20 mouse cellular contexts compared by ENCODE assay signal in the genomic region with DNA sequence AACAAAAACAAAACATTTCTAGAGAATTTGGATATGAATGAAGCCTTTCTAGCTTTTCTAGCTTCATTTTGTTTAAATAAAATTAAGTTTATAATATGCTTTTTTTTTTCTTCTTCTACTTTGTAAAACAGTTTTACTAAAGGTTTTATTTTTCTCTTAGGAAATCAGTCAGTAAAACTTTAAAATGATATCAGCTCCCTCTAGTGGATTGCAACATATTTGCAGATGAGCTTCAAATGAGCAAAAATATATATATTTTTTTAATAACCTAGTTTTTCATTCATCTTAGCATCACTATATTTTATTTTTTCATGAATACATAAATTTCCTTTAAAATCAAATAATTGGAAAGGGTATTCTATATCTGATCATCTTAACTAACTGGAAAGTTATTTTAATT.
DNase-seq lines count a peak whose midpoint lies in the region; ATAC-seq lines count a peak whose summit lies in the region.
"Had no signal": no experiment of that assay in that cellular context is flagged by ENCODE, and none has a peak within 500 bp of the region (broad histone marks: within the 10 kb centered on the region; RNA-seq: fewer than 3 reads in every experiment).

No protein-coding gene starts in this region.

- DNase-seq in hindbrain, embryonic 14.5 days (ENCODE audit: low spot score): peak; percentile 62
- peak; percentile 56 for DNase-seq in midbrain, embryonic 14.5 days
- peak; percentile 12 for DNase-seq in MEL-GATA-1-ER (ENCODE audit: extremely low read depth, low read depth)
- DNase-seq in embryonic facial prominence, embryonic 14.5 days (ENCODE audit: low spot score): peak; percentile 3
- DNase-seq in heart, postnatal 10 days: no peak
- DNase-seq in neural tube, embryonic 10.5 days (ENCODE audit: extremely low spot score, low spot score): no peak
- DNase-seq: adrenal gland, postnatal 36 days; cerebellum, adult 9-11 months; gastrocnemius, postnatal 25 days; heart, postnatal 36 days; kidney, adult 8-10 months; layer of hippocampus, postnatal 36 days; lung, postnatal 10 days had no signal

- no peak overlapping the region for H3K27ac ChIP-seq in hindbrain, embryonic 14.5 days
- H3K27ac ChIP-seq in hindbrain, embryonic 12.5 days: no peak overlapping the region
- no peak overlapping the region for H3K27ac ChIP-seq in midbrain, embryonic 14.5 days (replicated peaks; ENCODE audit: low read depth, low read length)
- no peak overlapping the region for H3K27ac ChIP-seq in midbrain, embryonic 15.5 days
- H3K27ac ChIP-seq in embryonic facial prominence, embryonic 14.5 days (replicated peaks; ENCODE audit: low read depth, low read length): no peak overlapping the region
- H3K27ac ChIP-seq: limb, embryonic 10.5 days; liver, embryonic 12.5 days had no signal

- H3K9me3 ChIP-seq in hindbrain, embryonic 14.5 days (ENCODE audit: control insufficient read depth, low read length): no peaks in the 10 kb centered on the region
- no peaks in the 10 kb centered on the region for H3K9me3 ChIP-seq in hindbrain, embryonic 12.5 days (replicated peaks)
- H3K9me3 ChIP-seq in midbrain, embryonic 14.5 days (ENCODE audit: control insufficient read depth, low read length): no peaks in the 10 kb centered on the region
- no peaks in the 10 kb centered on the region for H3K9me3 ChIP-seq in midbrain, embryonic 15.5 days
- H3K9me3 ChIP-seq in embryonic facial prominence, embryonic 14.5 days (ENCODE audit: control insufficient read depth, low read length): no peaks in the 10 kb centered on the region
- H3K9me3 ChIP-seq: limb, embryonic 10.5 days; liver, embryonic 12.5 days; megakaryocyte, embryonic 14.5 days had no signal

- H3K4me3 ChIP-seq in hindbrain, embryonic 14.5 days (replicated peaks; ENCODE audit: low read length): no peak overlapping the region
- no peak overlapping the region for H3K4me3 ChIP-seq in hindbrain, embryonic 12.5 days
- no peak overlapping the region for H3K4me3 ChIP-seq in midbrain, embryonic 14.5 days (replicated peaks; ENCODE audit: low read depth, low read length)
- H3K4me3 ChIP-seq in midbrain, embryonic 15.5 days: no peak overlapping the region
- H3K4me3 ChIP-seq in embryonic facial prominence, embryonic 14.5 days (ENCODE audit: low read depth, low read length): no peak overlapping the region
- H3K4me3 ChIP-seq: limb, embryonic 10.5 days; liver, embryonic 12.5 days; megakaryocyte, embryonic 14.5 days had no signal

- no peaks in the 10 kb centered on the region for H3K36me3 ChIP-seq in hindbrain, embryonic 14.5 days (replicated peaks; ENCODE audit: control insufficient read depth, insufficient read depth)
- no peaks in the 10 kb centered on the region for H3K36me3 ChIP-seq in hindbrain, embryonic 12.5 days
- H3K36me3 ChIP-seq in midbrain, embryonic 14.5 days (ENCODE audit: control insufficient read depth, insufficient read depth, low read length): no peaks in the 10 kb centered on the region
- H3K36me3 ChIP-seq in midbrain, embryonic 15.5 days (replicated peaks): no peaks in the 10 kb centered on the region
- no peaks in the 10 kb centered on the region for H3K36me3 ChIP-seq in embryonic facial prominence, embryonic 14.5 days (ENCODE audit: control insufficient read depth, insufficient read depth, low read length)
- H3K36me3 ChIP-seq: limb, embryonic 10.5 days; liver, embryonic 12.5 days had no signal

- no peak for ATAC-seq in hindbrain, embryonic 14.5 days (ENCODE audit: low FRiP score)
- ATAC-seq in hindbrain, embryonic 12.5 days (ENCODE audit: low FRiP score): no peak
- no peak for ATAC-seq in midbrain, embryonic 14.5 days (ENCODE audit: low FRiP score, low TSS enrichment)
- no peak for ATAC-seq in midbrain, embryonic 15.5 days (replicated peaks)
- ATAC-seq in embryonic facial prominence, embryonic 14.5 days (ENCODE audit: low read depth): no peak
- ATAC-seq: liver, embryonic 12.5 days had no signal

- H3K9ac ChIP-seq in hindbrain, embryonic 14.5 days: no peak overlapping the region
- no peak overlapping the region for H3K9ac ChIP-seq in hindbrain, embryonic 12.5 days
- no peak overlapping the region for H3K9ac ChIP-seq in midbrain, embryonic 14.5 days (replicated peaks; ENCODE audit: low read length)
- no peak overlapping the region for H3K9ac ChIP-seq in midbrain, embryonic 15.5 days
- H3K9ac ChIP-seq in embryonic facial prominence, embryonic 14.5 days (ENCODE audit: low read depth, low read length): no peak overlapping the region
- H3K9ac ChIP-seq: liver, embryonic 12.5 days had no signal

- no peaks in the 10 kb centered on the region for H3K27me3 ChIP-seq in hindbrain, embryonic 14.5 days (ENCODE audit: control insufficient read depth, insufficient read depth, low read length)
- H3K27me3 ChIP-seq in hindbrain, embryonic 12.5 days: no peaks in the 10 kb centered on the region
- no peaks in the 10 kb centered on the region for H3K27me3 ChIP-seq in midbrain, embryonic 14.5 days (ENCODE audit: control insufficient read depth, insufficient read depth, low read length)
- no peaks in the 10 kb centered on the region for H3K27me3 ChIP-seq in midbrain, embryonic 15.5 days (replicated peaks)
- H3K27me3 ChIP-seq in embryonic facial prominence, embryonic 14.5 days (replicated peaks; ENCODE audit: control insufficient read depth, insufficient read depth, low read length): no peaks in the 10 kb centered on the region
- H3K27me3 ChIP-seq: CH12.LX; liver, embryonic 12.5 days; megakaryocyte, embryonic 14.5 days had no signal

- intact Hi-C loops in heart, postnatal 10 days (cut with DNase I): no loop called here

- no peaks in the 10 kb centered on the region for H3K4me1 ChIP-seq in hindbrain, embryonic 14.5 days (replicated peaks; ENCODE audit: control insufficient read depth, insufficient read depth, low read length)
- no peaks in the 10 kb centered on the region for H3K4me1 ChIP-seq in hindbrain, embryonic 12.5 days
- no peaks in the 10 kb centered on the region for H3K4me1 ChIP-seq in midbrain, embryonic 14.5 days (ENCODE audit: control insufficient read depth, insufficient read depth, low read length)
- no peaks in the 10 kb centered on the region for H3K4me1 ChIP-seq in midbrain, embryonic 15.5 days
- H3K4me1 ChIP-seq in embryonic facial prominence, embryonic 14.5 days (ENCODE audit: control insufficient read depth, insufficient read depth, low read length): no peaks in the 10 kb centered on the region
- H3K4me1 ChIP-seq: limb, embryonic 10.5 days; liver, embryonic 12.5 days; megakaryocyte, embryonic 14.5 days had no signal

- no peak overlapping the region for H3K4me2 ChIP-seq in hindbrain, embryonic 14.5 days (replicated peaks)
- H3K4me2 ChIP-seq in hindbrain, embryonic 12.5 days (replicated peaks): no peak overlapping the region
- H3K4me2 ChIP-seq in midbrain, embryonic 14.5 days (ENCODE audit: low read length): no peak overlapping the region
- H3K4me2 ChIP-seq in midbrain, embryonic 15.5 days: no peak overlapping the region
- no peak overlapping the region for H3K4me2 ChIP-seq in embryonic facial prominence, embryonic 14.5 days (ENCODE audit: low read depth, low read length)
- H3K4me2 ChIP-seq: heart, embryonic 11.5 days; liver, embryonic 12.5 days had no signal

Comparison
In these comparisons a context has a peak if more than half of its experiments do, and no peak if none do; other contexts are left out.
1. DNase-seq: peak in hindbrain, embryonic 14.5 days (single experiment), midbrain, embryonic 14.5 days (single experiment), MEL-GATA-1-ER (single experiment) and embryonic facial prominence, embryonic 14.5 days (single experiment); none in heart, postnatal 10 days (0 of 2) and neural tube, embryonic 10.5 days (single experiment).